Mouse (Mus musculus): Measurements from ENCODE around the gene Klc4.

The Klc4 gene

DNA sequence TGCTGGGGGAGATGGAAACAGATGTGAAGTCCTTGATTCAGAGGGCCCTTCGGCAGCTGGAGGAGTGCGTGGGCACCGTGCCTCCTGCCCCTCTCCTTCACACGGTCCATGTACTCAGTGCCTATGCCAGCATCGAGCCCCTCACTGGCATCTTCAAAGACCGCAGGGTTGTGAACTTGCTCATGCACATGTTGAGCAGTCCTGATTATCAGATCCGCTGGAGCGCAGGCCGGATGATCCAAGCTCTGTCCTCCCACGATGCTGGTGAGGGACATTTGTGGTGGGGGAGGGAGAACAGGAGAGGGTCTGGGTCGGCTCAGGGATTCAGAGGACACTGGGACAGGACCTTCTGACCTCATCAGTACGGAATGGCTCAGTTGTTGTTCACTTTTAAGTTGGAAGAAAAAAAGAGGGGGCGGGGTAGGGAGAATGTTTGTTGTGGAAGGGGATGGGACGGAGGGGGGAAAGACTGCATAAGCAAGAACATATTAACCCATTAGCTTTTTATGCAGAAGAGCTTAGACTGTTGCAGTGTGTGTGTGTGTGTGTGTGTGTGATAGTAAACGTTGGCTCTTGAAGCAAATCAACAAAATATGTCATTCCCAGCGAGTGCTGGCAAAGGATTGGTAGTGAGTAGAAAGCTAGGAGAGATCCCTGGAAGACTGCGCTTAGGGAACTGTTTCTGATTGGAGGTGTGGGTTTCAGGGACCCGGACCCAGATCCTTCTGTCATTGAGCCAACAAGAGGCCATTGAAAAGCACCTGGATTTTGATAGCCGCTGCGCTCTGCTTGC, 6.1 kb upstream of the Klc4 start:
- DNase-seq = no peak

DNA sequence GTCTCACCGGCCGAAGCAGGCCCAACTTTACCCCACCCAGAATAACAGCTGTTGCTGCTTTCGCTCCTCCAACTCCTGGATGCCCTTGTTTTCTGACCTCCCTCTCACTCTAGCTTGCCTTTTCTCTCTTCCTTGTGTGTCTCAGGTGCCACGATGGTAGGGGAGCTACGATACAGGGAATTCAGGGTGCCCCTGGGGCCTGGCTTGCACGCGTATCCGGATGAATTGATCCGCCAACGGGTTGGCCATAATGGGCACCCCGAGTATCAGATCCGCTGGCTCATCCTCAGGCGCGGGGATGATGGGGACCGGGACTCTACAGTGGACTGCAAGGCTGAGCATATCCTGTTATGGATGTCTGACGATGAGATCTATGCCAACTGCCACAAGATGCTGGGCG, 5.5 kb upstream of the Klc4 start:
- no peak for DNase-seq

DNA sequence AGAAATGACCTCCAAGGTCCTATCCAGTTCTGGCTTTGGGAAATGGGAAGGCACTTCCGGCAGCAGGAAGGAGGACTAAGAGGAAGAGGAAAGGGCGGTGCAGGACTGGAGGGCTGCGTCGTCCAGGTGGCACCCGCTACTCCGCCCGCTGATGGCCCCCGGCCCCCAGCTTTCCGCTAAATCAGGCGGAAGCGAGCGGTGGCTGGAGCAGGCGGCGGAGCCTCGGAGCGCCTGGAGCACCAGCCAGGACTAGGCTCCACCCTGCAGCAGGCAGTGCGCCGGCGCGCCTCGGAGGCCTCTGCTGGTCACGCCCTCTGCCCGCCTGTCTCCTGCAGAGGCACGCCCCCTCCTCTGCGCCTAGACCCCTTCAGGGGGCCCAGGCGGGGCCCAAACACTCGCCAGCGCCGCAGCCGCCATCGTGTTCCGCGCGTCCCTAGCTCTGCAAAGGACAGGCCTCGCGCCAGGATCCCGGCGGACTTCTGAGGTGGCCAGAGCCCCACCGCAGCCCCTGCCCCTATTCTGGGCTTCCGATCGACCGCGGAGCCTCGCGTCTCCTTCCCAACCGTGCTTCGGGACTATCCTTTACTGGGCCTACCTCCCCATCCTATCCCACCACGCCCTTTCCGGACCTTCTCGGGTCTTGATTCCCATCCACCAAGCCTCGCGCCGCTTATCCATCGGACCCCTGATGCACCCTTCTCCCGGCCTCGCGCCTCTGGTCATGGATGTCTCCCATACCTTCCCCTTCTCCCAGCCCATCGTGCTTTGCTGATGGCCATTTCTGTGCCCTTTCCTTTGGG, 4.6 kb upstream of the Klc4 start, which contains the start of gene Cul7:
Cul7 (plus strand) TSS at position 106 of the 800 bp plus-strand sequence.
- DNase-seq = peak; percentile 95 to 96

GRCm38 (mm10) chr17:46649811-46650210, 4.0 kb upstream of the Klc4 start:
- DNase-seq = peak in 1 of 2 experiments; percentile 50

DNA sequence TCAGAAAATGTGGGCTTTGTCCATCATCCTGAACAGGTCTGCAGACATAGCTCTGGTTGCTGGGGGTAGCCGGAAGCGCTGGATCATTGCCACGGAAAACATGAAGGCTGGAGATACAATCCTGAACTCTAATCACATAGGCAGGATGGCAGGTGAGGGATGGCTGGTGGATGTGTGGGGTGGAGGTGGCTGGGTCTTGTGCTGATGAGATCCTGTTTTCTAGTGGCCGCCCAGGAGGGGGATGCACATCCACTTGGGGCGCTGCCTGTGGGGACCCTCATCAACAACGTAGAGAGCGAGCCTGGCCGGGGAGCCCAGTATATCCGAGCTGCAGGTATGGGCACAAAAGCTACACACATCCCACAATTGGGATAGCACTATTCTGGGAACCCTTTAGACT, 2.6 kb upstream of the Klc4 start:
- no peak for DNase-seq

- DNase-seq = no peak
Observed at GRCm38 (mm10) chr17:46647279-46647678, 1.5 kb upstream of the Klc4 start.

DNA sequence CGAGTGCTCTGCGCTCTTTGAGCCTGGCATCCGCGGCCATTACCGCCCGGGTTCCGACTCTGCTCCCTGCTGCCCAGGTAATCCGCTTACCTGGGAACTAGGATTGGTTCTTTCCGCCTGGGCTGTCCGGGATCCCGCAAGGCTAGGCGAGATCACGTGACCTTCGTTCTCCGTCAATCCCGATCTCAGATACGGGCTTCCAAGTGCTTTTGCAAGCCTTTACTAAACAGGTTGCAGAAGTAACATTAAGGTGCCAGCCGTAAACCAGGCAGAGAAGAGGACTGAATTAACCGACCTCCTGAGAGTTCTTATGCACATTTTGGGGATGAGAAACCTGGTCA, 470 bp upstream of the Klc4 start:
- no peak for DNase-seq

DNA sequence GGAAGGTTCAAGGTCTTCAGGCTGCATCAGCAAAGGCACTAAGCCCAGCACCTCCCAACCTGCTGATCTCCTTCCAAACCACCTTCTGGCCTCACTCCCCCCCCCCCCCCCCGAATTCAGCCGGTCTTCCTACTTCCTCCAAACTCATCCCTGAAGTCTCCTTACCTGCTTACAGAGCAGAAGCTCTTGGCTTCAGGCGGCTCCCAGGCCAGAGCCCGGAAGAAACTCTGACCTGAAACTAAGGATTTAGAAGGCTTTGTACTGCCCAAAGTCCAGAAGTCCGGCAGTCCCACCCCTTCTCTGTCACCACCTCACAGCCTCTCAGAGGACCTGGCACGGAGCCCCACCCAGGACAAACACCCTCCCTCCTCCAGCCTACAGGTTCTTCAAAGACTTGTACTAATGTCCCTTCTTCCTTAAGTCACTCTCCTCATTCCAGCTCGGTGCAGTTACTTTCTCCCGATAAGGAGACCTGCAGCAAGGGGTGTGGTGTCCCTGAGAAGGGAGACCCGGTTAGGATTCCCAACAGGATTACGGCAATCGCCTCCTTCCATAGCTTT, 826 bp downstream of the Klc4 start:
- DNase-seq = peak; percentile 94 to 95

- DNase-seq = no peak
Observed at GRCm38 (mm10) chr17:46644152-46644805, 1.5 kb downstream of the Klc4 start.

GRCm38 (mm10) chr17:46642060-46642459, 3.8 kb downstream of the Klc4 start:
- DNase-seq = no peak

GRCm38 (mm10) chr17:46639929-46640328, 5.9 kb downstream of the Klc4 start:
- DNase-seq = no peak

- DNase-seq = peak; percentile 66 to 76
Observed at GRCm38 (mm10) chr17:46636831-46637523, 8.8 kb downstream of the Klc4 start.

DNA sequence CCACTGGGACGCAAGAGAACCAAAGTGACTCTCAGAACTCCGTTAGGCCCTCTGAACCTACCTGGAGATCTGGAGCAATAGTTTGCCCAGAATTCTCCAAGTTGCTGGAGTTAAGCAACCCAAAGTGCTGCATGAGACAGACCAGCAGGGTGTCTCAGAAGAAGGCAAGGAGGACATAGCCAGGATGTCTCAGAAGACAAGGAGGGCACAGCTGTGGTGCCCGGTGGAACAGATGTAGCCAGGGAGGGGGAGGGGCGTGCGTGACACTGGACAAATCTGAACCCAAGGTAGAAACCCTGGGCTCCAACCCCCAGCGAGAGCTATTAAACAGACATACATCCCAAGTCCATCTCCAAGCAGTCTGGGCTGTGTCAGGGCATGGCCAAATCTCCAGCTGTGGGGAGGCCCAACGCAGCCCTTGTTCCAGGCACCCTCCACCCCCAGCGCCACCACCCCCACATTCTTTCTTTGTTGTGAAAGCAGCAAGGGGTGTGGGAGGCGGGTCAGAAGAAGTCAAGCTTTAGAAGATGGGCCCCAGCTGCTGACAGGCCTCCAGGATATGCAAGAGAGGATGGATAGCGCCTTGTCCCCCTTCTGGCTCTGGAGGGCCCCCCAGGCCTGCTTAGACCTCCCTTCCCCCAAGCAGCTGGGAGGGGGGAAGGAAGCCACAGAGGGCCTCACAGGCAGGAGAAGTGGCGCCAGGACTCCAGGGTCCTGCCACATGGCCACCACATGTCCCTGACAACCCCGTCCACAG, 16.0 kb downstream of the Klc4 start:
- DNase-seq = peak; percentile 61 to 64

DNA sequence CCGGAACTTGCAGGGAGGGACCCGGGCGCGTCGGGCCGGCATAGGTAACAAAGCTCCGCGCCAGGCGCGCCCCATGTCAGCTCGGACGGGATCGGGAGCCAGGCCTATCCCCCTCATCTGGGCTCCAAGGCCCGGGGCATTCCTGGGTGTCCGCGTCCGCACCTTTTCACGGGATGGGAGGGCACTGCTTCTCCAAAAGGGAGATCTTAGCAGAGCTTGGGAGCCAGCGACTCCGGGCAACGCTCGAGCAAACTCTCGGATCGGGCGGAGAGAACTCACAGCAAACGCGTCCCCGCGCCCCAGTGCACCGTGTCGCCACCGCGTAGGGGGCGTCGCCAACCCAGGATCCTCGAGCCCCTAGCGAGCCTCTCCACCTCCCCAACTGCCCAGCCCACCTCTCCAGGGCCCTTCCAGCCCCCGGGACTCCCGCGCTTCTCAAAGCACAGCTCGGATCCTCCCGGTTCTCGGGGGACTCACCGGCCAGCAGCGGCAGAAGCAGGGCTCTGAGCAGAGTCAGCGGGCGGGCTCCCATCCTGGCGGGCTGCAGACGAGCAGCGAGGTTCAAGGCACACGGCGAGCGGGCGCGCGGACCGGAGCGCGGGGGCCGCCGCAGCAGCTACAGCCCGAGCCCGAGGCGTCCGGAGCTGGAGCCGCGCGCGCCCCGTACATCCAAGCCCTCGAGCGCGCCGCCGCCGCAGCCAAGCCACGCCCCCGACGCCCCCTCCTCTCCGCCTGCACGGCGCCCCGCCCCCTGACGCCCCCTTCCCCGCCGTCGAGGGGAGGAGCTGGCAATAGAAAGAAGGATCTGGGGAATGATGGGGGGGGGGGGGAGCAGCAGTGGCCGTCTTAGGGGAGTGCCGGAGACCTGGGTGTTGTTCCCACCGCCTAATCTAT, 16.8 kb downstream of the Klc4 start, which contains the start of gene Ptk7:
Ptk7 (minus strand) TSS at position 714 of the 894 bp plus-strand sequence.
- peak; percentile 33 to 78 for DNase-seq

DNA sequence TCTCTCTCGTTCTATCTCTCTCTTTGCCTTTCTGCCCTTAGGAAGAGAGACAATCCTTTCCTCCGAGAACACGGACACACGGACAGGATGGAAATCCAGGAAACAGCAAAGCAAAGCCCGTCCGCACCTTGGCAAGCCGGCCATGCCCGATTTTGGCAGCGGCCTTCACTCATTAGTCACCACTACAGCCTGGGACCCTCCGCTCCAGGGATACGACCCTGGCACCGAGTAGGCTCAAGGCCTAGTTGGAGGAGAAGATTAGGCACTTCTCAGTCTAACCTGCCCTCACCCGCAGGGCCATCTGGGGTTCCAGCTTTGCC, 17.4 kb downstream of the Klc4 start:
- peak in 1 of 2 experiments; percentile 49 for DNase-seq

GRCm38 (mm10) chr17:46627409-46627808, 18.4 kb downstream of the Klc4 start:
- no peak for DNase-seq

DNA sequence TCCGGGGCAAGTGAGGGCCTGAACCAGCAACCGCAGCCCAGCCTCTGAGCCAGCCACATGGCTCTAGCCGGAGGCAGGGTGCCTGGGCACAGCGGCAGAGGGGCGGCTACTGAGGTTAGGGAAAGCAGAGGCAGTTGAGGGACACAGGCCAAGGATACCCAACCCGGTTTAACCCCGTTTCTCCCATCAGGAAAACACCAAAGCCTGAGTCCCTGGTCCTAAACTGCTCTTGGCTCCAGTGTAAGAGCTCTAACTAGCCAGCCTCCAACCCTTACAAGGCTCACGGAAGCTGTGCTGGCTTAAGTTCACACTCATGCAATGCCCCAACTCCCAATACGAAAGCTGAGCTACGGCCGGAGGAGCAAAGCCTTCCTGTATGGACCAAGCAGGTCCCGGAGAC, 21.2 kb downstream of the Klc4 start:
- DNase-seq = no peak

DNA sequence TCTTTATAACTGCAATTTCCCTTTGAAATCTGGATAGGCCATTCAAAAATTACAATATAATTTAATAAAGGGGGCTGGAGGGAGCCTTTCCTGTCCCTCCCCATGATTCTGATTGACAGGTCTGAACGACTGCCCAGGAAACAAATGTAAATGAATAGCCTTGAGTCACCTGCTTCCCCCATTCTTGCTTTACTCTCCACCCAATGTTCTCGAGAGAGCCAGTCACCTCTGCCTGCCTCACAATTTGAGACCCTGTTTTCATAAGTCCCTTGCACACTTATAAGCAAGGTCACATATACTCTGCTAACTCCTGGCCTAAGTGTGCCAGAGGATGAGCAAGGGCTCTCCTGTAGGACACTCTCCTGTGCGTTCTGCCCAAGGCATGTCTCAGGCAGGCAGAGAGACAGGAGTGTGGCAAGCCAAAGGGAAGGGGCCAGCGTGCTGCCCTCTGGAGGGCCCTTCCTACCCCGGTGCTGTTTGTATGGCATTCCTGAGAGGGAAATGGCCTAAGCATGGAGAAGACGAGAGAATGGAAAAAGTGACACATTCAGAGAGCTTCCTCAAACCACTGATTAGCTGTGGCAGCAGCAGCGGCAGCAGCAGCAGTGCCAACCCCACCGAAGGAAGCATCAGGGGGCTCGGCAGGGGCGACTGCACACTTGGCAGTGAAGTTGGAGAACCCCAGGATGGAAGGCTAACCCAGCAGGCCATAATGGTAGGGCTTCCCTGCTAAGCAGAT, 21.8 kb downstream of the Klc4 start:
- DNase-seq = no peak

- no peak for DNase-seq
Observed at GRCm38 (mm10) chr17:46622269-46622668, 23.6 kb downstream of the Klc4 start.

DNA sequence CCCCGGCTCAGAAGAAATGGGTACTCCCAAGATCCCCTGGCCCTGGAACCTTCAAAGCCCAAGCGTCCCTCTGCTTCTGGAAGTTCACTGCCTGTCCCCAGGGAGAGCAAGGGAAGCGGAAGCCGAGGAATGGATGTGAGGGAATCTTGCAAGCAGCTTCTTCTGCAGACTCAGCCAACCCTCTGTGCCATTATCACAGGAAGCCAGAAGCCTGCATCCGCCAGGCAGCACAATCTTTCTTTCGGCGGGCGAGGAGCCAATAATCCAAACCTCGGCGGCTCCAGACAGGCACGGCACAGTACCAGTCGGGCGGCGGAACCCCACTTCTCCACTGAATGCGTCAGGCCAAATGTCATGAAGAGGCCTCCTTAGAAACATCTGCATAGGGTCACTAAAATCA, 24.5 kb downstream of the Klc4 start:
- DNase-seq = peak; percentile 40 to 63

All from kidney, postnatal 36 days (tissue).